Mouse (Mus musculus) stomach, embryonic 16.5 days (tissue): ENCODE results near the gene Dpf1. TPM values are rescaled to one million over a fixed set of nuclear protein-coding genes. Genes with fewer than 3 reads are reported as not detected.

Experiments used
- ATAC-seq: fragments of 200-750 bp; cut with Nextera tagmentation; 2 replicates; pipeline ENCODE4 v1.8.0; 2017; ENCODE audit warnings: moderate number of reproducible peaks, moderate TSS enrichment; ENCODE audit not compliant: insufficient read depth, low FRiP score
- H3K27ac ChIP-seq: fragments of 300-500 bp; sonication (generic); 2 replicates; pipeline ENCODE4 v1.5.1; 2014; ENCODE audit warnings: low read length
- H3K27me3 ChIP-seq: fragments of 300-500 bp; sonication (generic); 2 replicates; pipeline ENCODE4 v1.6.1; 2014; ENCODE audit warnings: low read length, control low read depth, mixed read lengths; ENCODE audit not compliant: control insufficient read depth, insufficient read depth
- H3K36me3 ChIP-seq: fragments of 300-500 bp; sonication (generic); 2 replicates; pipeline ENCODE4 v1.6.1; 2014; ENCODE audit warnings: low read length; ENCODE audit not compliant: control insufficient read depth, insufficient read depth
- H3K4me1 ChIP-seq: fragments of 300-500 bp; sonication (generic); 2 replicates; pipeline ENCODE4 v1.6.1; 2014; ENCODE audit warnings: low read length, control low read depth, mixed read lengths; ENCODE audit not compliant: control insufficient read depth, insufficient read depth
- H3K4me2 ChIP-seq: fragments of 300-500 bp; sonication (generic); 2 replicates; pipeline ENCODE4 v1.6.1; 2014; ENCODE audit warnings: low read depth, low read length, mixed read lengths
- H3K4me3 ChIP-seq: fragments of 300-500 bp; sonication (generic); replicated peaks from 2 replicates; pipeline ENCODE4 v1.5.1; 2014; ENCODE audit warnings: mild to moderate bottlenecking, low read length
- H3K9ac ChIP-seq: fragments of 300-500 bp; sonication (generic); 2 replicates; pipeline ENCODE4 v1.6.1; 2014; ENCODE audit warnings: low read length
- H3K9me3 ChIP-seq: fragments of 300-500 bp; sonication (generic); replicated peaks from 2 replicates; pipeline ENCODE4 v1.6.1; 2016; ENCODE audit warnings: low read length, control low read depth; ENCODE audit not compliant: control insufficient read depth
- WGBS: fragments of 180-500 bp; shearing (Covaris S2); extraction: QIAGEN DNeasy Blood & Tissue Kit; methylation state at CpG from one replicate; pipeline ENCODE4 v1.1.7; 2014; 5-methylcytosine and 5-hydroxymethylcytosine counted together
- polyA plus RNA-seq: library from polyadenylated mRNA; unstranded; fragments of >200 nt; fragmentation: Nextera tagmentation; extraction: Ambion mirVana; gene quantifications from 2 replicates; pipeline ENCODE4 v1.2.1, GENCODE M21; 2015

Dpf1 gene
- polyA plus RNA-seq = 5.3 and 5.9 TPM in 2 replicates

DNA sequence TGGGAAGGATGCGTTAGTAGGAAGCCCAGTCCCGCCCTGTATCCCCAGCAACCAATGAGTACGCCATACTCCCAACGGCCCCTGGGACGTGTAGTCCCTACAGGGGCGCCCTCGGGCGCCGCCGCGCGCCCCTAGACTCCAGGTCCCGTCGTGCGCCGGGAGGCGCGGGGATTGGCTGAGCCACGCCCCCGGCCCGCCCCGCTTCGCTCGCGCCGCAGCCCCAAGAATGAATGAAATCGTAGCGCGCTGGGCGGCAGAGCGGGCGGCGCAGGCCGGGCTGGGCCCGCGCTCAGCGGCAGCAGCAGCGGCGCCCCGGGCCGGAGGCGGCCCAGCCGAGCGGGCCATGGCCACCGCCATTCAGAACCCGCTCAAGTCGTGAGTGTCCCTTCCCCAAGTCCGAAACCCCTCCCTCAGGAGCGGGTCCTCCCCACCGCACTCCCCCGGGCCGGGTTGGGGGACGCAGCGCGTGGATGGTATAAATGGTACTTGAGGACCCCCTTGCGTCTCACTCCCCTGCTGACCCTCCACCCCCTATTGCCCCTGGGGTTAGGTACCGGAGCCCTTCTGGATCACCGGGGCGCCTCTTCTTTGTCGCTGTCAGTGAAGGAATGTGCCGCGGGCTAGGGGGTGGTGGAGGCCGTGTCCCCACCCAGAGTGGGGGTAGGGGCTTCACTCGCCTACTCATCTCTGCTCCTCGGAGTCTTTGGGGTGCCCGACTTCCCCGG is at the start of gene Dpf1:
Gene Dpf1, plus strand, starts transcription at position 214 of the 725 bp plus-strand sequence.
- under 1% methylated on average over 65 of the region's 67 CpGs for WGBS
- peaks cover 16% of the 10 kb centered on the region; the same call in 1 of the 2 replicates for H3K27me3 ChIP-seq
- ATAC-seq = peak; percentile 88

DNA sequence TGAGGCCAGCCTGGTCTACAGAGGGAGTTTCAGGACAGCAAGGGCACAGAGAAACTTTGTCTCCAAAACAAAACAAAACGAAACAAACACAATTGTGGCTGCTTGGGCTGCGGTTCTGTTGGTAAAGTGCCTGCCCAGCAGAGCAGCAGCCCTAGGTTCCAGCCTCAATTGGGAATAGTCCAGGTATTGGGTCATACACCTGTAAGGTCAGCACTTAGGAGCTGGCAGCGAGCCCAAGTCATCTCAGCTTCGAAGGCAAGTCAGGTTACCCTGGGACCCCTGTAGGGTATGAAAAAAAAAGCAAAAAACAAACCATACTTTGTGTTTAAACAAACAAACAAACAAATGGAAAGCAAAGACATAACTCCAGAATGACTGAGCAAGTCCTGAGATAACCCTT is 47.9 kb upstream of the Dpf1 start:
- H3K9me3 ChIP-seq = no peaks in the 10 kb centered on the region
- no peak overlapping the region for H3K4me3 ChIP-seq
- no peaks in the 10 kb centered on the region for H3K27me3 ChIP-seq
- ATAC-seq = no peak
- H3K36me3 ChIP-seq = no peaks in the 10 kb centered on the region
- H3K4me2 ChIP-seq = no peak overlapping the region
- WGBS = 76% methylated on average over 4 of the region's 4 CpGs
- peaks cover 19% of the 10 kb centered on the region for H3K4me1 ChIP-seq
- H3K27ac ChIP-seq = no peak overlapping the region
- no peak overlapping the region for H3K9ac ChIP-seq

More for the DNA sequence above, at the start of gene Dpf1:
- H3K9me3 ChIP-seq = no peaks in the 10 kb centered on the region
- H3K36me3 ChIP-seq = no peaks in the 10 kb centered on the region
- peak within 1 kb of the TSS; percentile 70 for H3K9ac ChIP-seq
- H3K4me2 ChIP-seq = peak within 1 kb of the TSS; percentile 97
- H3K4me1 ChIP-seq = peaks cover 32% of the 10 kb centered on the region
- H3K27ac ChIP-seq = no peak within 1 kb of the TSS
- H3K4me3 ChIP-seq = peak within 1 kb of the TSS; percentile 58

DNA sequence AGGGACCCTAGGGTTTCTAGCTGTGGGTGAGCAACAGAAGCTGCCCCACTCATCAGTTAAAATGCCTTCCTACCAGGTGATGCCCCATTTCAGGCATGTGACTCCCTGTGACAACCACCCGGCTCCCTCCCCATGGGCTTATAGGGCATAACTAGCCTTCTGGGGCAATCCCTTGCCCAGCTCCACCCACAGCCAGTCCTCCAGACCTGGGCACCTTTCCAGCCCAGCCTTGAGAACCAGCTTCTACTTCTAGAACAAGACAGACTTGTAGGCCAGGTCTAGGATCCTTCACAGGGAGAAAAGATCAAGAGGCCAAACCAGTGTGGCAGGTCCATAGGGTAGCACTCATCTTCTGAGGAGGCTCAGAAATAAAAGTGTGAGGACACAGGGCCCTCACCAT is 46.4 kb upstream of the Dpf1 start:
- Histone ChIP-seq H3K36me3 (no peaks in the 10 kb centered on the region), H3K4me2 (no peak overlapping the region), H3K27ac (peak overlapping the region; percentile 43), H3K9ac (no peak overlapping the region), H3K4me3 (no peak overlapping the region), H3K9me3 (no peaks in the 10 kb centered on the region), H3K27me3 (no peaks in the 10 kb centered on the region), H3K4me1 (peaks cover 19% of the 10 kb centered on the region)
- ATAC-seq = no peak
- 94% methylated on average over 1 of the region's 1 CpGs for WGBS

DNA sequence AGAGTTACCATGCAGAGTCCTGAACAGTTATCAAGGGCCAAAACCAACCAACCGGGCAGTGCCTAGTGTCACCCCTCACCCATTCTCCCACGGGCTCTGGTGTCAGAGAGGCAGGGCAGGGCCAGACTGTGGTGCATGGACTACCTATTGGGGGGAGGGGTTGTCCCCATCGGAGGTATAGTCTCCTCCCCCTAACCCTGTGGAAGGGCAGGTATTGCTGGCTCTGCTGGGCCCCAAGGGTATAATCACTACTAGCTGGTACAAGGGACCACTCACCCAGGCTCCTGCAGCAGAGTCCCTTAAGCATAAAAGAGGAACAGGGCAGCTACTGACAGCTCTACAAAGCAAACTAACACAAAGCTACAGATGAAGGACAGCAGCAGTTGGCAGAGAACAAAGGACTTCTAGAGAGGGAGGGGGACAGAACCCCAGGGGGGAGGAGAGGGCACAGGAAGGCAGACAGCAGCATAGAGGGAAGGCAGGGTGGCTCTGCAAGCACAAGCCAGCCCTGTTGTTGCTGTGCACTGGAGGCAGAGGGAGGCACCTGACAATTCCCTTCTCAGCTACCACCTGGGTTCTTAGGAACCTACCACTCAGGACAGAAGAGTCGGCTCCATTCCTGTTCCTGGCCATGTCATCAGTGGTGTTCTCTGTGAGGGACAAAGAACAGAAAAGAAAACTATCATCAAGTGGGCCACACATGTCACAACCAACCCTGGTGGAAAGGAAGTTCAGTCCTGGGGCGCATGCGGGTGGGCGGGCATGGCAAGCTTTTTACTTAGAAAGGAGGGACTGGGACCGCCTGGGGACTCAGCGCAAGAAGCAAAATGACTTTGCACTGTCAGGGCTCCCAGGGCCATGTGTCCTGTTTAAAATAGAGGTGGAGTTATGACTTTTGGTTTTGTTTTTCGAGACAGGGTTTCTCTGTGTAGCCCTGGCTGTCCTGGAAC is 43.7 kb upstream of the Dpf1 start:
- no peaks in the 10 kb centered on the region for H3K9me3 ChIP-seq
- no peak overlapping the region for H3K9ac ChIP-seq
- H3K4me1 ChIP-seq = peaks cover 9% of the 10 kb centered on the region
- H3K27me3 ChIP-seq = no peaks in the 10 kb centered on the region
- H3K36me3 ChIP-seq = no peaks in the 10 kb centered on the region
- H3K27ac ChIP-seq = no peak overlapping the region
- no peak overlapping the region for H3K4me2 ChIP-seq
- no peak for ATAC-seq
- 79% methylated on average over 10 of the region's 10 CpGs for WGBS
- H3K4me3 ChIP-seq = no peak overlapping the region

DNA sequence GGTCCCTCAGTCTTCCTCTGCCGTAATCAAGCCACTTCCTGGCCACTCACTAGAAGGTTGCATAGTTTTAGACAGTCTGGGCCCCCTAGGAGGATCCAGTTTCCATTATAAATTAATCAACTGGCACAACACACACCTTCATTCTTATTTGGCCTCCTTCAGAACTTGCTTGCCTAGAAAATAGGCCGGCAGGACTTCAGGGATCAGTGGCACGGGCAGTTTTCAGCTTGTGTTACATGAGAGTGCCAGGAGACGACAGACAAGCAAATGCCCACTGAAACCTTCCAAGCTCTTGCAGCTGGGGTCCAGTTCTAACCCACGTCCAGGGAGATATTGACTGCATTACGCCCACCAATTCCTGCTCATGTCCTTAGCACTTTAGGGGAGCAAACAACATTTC is 41.6 kb upstream of the Dpf1 start:
- Histone ChIP-seq H3K9ac (no peak overlapping the region), H3K36me3 (no peaks in the 10 kb centered on the region), H3K9me3 (no peaks in the 10 kb centered on the region), H3K4me3 (no peak overlapping the region), H3K4me2 (no peak overlapping the region), H3K27ac (no peak overlapping the region), H3K4me1 (peaks cover 16% of the 10 kb centered on the region), H3K27me3 (no peaks in the 10 kb centered on the region)
- 67% methylated on average over 6 of the region's 6 CpGs for WGBS
- ATAC-seq = no peak

DNA sequence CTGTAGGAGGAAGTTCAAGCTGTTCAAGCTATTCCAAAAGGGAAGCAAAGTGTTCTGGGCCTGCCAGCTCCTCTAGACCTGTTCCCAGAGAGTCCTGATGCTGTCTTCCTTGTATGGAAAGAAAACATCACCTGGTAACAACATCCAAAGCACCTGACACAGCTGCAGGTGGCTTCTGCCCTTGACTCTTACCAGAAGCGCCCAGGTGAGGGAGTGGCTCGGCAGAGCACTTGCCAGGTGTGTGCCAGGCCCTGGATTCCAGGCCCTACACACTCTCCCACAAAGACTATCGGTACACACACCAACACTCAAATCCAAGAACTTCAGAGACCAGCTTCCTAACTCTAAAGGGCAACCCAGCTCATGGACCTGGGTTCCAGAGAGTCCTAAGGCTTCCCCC is 39.9 kb upstream of the Dpf1 start:
- Histone ChIP-seq H3K27ac (no peak overlapping the region), H3K4me3 (no peak overlapping the region), H3K36me3 (no peaks in the 10 kb centered on the region), H3K4me1 (peaks cover 12% of the 10 kb centered on the region), H3K9me3 (no peaks in the 10 kb centered on the region), H3K4me2 (no peak overlapping the region), H3K27me3 (no peaks in the 10 kb centered on the region), H3K9ac (peak overlapping the region; percentile 14; the same call in 1 of the 2 replicates)
- no peak for ATAC-seq
- 71% methylated on average over 3 of the region's 3 CpGs for WGBS

DNA sequence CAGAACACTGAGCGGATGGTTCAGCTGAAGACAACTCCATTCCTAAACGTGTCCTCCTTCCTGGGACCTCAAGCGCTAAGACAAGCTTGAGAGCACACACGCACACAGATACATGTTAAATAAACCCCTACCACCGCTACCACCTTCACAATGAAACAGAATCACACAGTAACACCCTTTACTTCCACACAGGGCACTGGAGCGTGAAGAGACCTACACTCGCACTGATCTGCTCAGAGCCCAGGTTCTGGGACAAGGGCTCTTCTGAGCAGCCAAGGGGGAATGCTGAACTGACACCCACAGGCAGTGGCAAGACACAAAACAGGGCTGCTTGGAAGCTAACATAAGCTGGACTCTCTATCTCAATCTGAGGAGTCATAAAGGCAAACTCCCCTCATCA is 38.1 kb upstream of the Dpf1 start:
- H3K9ac ChIP-seq = no peak overlapping the region
- no peak overlapping the region for H3K4me3 ChIP-seq
- no peak for ATAC-seq
- no peaks in the 10 kb centered on the region for H3K36me3 ChIP-seq
- H3K4me2 ChIP-seq = no peak overlapping the region
- H3K4me1 ChIP-seq = peaks cover 19% of the 10 kb centered on the region
- H3K9me3 ChIP-seq = no peaks in the 10 kb centered on the region
- 78% methylated on average over 7 of the region's 7 CpGs for WGBS
- H3K27me3 ChIP-seq = no peaks in the 10 kb centered on the region
- H3K27ac ChIP-seq = no peak overlapping the region

DNA sequence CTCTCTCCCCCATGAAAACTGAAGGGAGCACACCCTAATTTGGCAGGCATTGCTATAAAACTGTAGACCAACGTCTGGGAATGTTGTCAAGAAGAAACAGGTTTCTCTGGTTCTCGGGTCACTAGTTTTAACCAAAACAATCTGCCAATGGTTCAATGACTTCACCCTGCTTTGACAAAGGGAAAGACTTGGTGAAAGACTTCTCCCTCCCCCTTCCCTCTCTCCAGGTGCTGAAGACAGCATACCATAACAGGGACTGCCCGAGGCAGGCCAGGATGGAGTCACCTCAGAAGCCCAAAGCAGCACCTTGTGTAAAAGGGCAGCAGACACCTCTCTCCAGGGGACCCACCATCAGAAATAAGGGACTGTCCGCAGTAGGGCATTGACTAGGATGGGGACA is 36.8 kb upstream of the Dpf1 start:
- H3K27ac ChIP-seq = peak overlapping the region; percentile 42; the same call in 1 of the 2 replicates
- peak; percentile 22; the same call in 1 of the 2 replicates for ATAC-seq
- 56% methylated on average over 4 of the region's 4 CpGs for WGBS
- H3K4me1 ChIP-seq = peaks cover 30% of the 10 kb centered on the region
- H3K27me3 ChIP-seq = no peaks in the 10 kb centered on the region
- no peak overlapping the region for H3K4me2 ChIP-seq
- no peaks in the 10 kb centered on the region for H3K36me3 ChIP-seq
- no peaks in the 10 kb centered on the region for H3K9me3 ChIP-seq
- H3K4me3 ChIP-seq = no peak overlapping the region
- no peak overlapping the region for H3K9ac ChIP-seq

DNA sequence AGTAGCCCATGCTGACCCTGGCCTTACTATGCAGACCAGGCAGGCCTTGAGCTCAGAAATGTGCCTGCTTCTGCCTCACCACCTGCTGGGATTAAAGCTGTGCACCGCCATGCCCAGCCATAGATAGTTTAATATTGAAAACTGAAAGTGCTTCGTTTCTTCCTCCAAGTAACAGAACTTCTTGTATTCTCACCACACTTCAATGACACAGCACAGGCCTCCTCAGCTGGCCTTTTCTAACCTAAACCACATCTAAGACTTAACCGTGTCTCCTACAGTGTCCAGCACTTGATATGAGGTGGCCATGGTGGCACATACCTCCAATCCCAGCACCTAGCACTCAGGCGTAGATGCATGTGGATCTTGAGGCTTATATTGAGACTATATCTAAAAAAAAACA is 33.3 kb upstream of the Dpf1 start:
- Histone ChIP-seq H3K4me3 (no peak overlapping the region), H3K4me1 (peaks cover 31% of the 10 kb centered on the region), H3K27ac (peak overlapping the region; percentile 52), H3K27me3 (no peaks in the 10 kb centered on the region), H3K9me3 (no peaks in the 10 kb centered on the region), H3K9ac (no peak overlapping the region), H3K36me3 (no peaks in the 10 kb centered on the region), H3K4me2 (no peak overlapping the region)
- 74% methylated on average over 4 of the region's 4 CpGs for WGBS
- no peak for ATAC-seq
